Mouse (Mus musculus): ENCODE measurements at regions not wholly inside any gene's neighbourhood (a gene's known extent, or its start where the extent isn't known, plus 50 kb on each side); places are given as distances from the start of the nearest gene placed in this dataset.

- TF ChIP-seq CTCF (conservative IDR thresholded peaks at IDR 0.05; ENCODE audit: low read length) (no peak), POU5F1 (IDR thresholded peaks at IDR 0.05; ENCODE audit: borderline replicate concordance, low read length) (no peak)
These were observed 129.2 kb upstream of the Lhx5 start for GRCm38 (mm10) chr5:120302307-120302706.

Measured in E14TG2a.4 (cell line).